Mouse (Mus musculus): ENCODE measurements around the gene Macrod2.

DNA sequence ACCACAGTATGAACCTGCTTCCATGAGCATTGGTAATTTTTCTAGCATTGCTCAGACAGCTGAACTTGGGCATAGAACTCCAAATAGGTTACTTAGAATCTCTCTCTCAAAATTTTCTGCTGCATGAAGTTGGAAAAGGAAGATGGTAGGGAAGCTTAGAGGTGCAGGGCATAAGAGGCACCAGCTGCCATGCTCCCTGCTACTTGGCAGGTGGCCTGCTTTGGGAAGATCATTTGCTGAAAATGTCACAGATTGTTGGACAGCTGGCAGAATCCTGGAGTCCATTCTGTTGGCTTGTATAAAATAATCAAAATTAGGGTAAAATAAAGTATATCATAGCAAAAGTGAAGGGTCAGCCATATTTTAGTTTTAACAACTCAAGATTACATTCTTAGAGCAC, 1425.7 kb downstream of the Macrod2 start:
- TF ChIP-seq GATA1 (IDR thresholded peaks at IDR 0.05; ENCODE audit: borderline replicate concordance, low read length): no peak
- no peak for TF ChIP-seq FLI1 (IDR thresholded peaks at IDR 0.05; ENCODE audit: low read length)

All from megakaryocyte, embryonic 14.5 days (primary cell).